Mouse (Mus musculus) CD4-positive helper T cell, adult 2 months (primary cell): Measurements from ENCODE around the gene Habp4.

Experiments
- DNase-seq: peaks from one replicate; pipeline ENCODE4 v3.0.0-alpha.2; 2012; ENCODE audit warnings: low read depth, missing footprints, low spot score

Habp4 gene

DNA sequence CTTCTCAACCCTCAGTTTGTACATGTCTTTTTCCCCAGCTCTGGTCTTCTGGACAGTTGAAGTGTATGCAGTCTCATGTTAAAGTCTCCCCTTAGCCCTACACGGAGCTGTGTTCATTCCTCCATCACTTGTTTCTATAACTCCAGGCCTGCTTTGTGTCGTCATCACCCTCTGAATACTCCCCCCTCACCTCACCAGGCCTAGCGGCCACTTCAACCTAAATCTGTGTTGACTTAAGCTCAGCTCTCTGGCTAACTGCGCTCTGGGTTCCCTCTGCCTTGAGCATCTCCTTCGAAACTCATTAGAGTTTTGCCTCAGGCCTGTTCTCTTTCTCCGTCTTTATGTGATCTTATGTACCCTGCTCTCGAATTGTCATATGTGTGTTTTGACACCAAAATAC, 16.4 kb downstream of the Habp4 start:
- no peak for DNase-seq

DNA sequence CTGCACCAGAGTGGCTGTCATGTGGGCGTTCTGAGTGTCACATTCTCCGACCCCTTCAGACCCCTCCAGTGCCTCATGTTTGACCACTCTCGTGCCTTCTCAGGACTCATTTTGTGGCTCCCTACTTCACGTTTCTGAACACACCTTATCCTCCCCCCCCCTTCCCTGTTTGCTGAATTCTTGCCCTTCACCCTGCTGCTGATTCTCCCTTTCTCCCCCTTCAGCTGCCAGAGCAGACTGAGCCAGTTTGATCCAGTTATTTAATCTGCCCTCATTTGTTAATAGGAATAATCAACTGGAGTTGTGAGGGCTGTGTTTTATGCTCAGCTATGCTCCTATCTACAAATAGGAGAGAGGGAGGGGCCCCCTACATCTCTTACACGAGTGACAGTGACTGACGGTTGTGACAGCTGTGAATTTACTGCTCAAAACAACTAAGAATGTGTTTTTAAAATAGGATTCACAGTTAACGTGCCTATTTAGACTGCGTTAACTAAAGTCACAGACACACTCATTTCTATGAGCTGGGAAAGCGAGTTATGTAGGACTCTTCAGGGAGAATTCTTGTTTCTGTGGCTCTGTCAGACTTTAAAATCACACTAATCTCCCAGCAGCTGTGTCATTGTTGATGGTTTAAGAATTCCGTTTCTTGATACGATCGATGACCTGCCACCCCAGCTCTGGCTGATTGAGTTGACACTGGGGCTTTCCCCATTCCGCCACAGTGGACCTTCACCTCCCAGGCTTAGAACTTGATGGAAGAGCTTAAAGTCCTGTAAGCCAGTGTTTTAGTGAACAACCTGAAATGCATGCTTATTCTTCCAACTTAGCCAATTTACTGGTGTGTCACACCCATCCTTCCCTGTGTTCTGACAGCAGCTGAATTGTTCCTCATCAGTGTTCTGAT, 17.4 kb downstream of the Habp4 start:
- DNase-seq = no peak

GRCm38 (mm10) chr13:64180300-64180699, 18.7 kb downstream of the Habp4 start:
- DNase-seq = peak; percentile 12

GRCm38 (mm10) chr13:64180888-64181287, 19.3 kb downstream of the Habp4 start:
- DNase-seq = peak; percentile 42

- no peak for DNase-seq
Measured at GRCm38 (mm10) chr13:64182091-64182490, 20.5 kb downstream of the Habp4 start.

- no peak for DNase-seq
Measured at GRCm38 (mm10) chr13:64183583-64183982, 22.0 kb downstream of the Habp4 start.

GRCm38 (mm10) chr13:64184361-64184760, 22.7 kb downstream of the Habp4 start:
- DNase-seq = no peak

- no peak for DNase-seq
Measured at GRCm38 (mm10) chr13:64185176-64185575, 23.6 kb downstream of the Habp4 start.

DNA sequence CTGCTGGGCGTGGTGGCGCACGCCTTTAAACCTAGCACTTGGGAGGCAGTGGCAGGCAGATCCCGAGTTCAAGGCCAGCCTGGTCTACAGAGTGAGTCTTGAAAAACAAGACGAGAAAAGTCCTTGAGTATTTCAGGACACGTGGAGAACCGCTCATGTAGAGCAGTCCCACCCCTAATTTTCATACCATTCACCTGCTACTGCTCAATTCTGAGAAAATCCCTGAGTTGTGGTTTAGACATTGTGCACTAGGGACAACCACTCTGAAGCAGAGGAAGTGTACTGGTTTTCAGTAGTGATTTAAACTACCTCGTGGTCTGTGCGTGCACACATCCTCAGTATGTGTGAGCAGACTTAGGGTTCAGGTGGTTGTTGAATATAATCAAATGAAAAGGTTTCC, 24.0 kb downstream of the Habp4 start:
- no peak for DNase-seq

GRCm38 (mm10) chr13:64186516-64186915, 24.9 kb downstream of the Habp4 start:
- no peak for DNase-seq

DNA sequence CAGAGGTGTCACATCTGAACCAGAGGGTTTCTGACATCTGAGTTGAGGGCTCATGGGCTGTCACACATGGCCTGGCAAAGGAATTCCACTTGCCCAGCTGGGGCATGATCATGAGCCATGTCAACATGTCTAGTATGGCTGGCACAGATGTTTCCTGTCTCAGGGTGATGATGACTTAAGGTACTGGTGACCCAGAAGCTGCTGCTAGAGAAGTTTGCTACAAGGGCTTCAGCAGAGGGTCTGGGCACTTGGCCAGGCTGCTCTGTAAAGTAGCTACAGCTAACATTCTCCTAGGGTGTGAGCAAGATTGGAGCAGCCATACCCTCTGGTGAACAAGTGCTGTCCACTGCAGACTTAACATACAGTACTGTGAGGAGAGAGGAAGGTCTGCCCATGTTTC, 25.4 kb downstream of the Habp4 start:
- DNase-seq = no peak

DNA sequence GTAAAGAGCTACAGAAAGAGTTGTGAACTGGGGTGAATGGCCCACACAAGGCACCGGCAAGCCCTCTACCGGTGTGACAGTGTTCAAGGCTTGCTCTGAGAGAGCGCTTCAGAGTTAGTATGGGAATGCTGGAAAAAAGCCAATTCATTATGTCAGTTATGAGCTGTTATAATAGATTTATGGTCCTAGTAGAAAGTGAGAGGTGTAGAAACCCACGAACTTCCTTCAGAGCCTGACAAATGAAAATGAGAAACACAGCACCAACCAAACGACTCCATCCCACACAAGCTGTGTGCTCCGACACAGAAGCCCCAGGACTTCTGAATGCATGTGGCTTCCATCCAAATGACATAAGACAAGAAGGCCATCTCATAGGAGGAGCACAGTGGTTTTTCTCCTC, 36.3 kb downstream of the Habp4 start:
- no peak for DNase-seq

- DNase-seq = no peak
Measured at GRCm38 (mm10) chr13:64198310-64198709, 36.7 kb downstream of the Habp4 start.

GRCm38 (mm10) chr13:64200911-64201310, 39.3 kb downstream of the Habp4 start:
- no peak for DNase-seq

DNA sequence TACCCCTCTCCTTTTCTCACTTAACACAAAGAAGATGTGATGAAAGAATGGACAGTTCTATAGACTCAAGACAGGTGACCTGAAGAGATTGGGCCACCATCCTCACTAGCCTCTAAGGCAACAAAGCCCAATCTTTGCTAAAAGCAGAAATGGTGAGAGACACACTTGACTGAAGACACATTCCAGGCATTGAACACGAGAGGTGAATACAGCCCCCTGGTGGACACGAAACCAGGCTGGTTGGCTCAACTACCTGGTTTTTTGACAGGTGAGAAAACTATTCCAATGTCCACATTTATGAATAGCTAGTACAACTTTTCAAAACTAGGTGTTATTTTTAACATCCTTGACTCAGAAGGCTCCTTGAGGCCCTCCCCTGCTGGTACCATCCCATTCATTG, 43.1 kb downstream of the Habp4 start:
- DNase-seq = peak; percentile 16

GRCm38 (mm10) chr13:64205186-64205585, 43.6 kb downstream of the Habp4 start:
- DNase-seq = no peak

DNA sequence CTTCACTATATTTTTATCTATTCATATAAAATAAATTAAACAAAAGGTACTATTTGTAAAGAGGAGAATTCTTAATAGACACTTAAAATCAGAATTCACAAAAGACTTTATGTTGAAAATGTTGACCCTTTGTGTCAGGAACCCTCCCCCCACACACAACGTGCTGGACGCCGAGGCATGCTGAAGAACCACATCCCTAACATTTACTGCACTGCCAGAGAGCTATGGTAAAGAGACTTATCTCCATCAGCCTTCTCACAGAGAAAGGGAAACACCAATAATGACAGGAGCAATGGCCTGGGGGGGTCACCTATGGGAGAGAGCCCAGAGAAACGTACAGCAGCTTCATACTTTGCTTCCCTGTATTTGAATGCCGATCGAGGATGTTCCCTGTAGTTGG, 46.5 kb downstream of the Habp4 start:
- DNase-seq = no peak

DNA sequence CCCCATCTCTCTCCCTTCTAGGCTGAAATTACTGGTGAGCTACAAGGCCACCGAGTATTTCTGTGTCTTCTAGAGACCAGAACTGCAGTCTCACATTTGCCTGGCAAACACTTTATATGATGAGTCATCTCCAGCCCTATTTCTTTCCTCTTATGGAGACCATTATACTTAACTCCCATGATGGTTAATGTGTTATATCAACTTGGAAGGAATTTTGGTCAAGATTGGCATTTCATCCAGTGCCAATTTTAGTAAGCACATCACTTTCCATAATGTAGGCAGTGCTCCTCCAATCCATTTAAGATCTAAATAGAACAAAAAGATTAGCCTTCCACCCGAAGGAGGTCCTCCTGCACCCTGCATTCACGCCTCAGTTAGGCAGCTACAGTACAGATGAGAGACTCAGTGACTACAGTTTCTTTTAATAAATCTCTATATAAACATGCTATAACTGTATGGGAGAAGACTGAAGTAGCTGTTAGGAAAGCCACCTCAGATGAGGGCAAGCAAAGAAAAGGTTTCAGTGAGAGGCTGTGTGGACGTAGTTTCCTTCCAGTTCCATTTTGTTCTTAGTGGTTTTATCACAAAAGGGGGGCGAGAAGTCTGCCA, 50.5 kb downstream of the Habp4 start:
- DNase-seq = no peak

GRCm38 (mm10) chr13:64214891-64215290, 53.3 kb downstream of the Habp4 start:
- DNase-seq = no peak

- no peak for DNase-seq
Measured at GRCm38 (mm10) chr13:64225738-64226137, 64.1 kb downstream of the Habp4 start.

DNA sequence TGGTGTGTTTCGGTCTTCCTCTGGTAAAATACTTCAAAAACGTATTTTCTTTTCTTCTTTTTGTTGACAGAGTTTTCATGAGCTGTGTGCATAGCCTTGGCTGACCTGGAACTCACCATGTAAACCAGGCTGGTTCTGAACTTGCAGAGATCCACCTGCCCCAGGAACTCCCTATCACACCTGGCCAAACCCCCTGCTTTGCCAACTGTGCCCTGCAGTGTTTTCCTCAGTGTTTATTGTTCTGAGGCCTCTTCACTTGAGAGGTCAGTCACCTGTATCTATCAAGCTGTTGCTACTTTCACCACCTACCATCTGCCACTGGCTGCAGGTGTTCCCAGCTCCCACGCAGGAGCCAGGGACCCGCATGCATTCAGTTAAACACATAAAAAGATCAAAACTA, 65.1 kb downstream of the Habp4 start:
- no peak for DNase-seq

GRCm38 (mm10) chr13:64233139-64233538, 71.5 kb downstream of the Habp4 start:
- no peak for DNase-seq

GRCm38 (mm10) chr13:64235062-64235715, 73.6 kb downstream of the Habp4 start:
- DNase-seq = no peak
